Mouse (Mus musculus): ENCODE measurements at regions not wholly inside any gene's neighbourhood (a gene's known extent, or its start where the extent isn't known, plus 50 kb on each side); places are given as distances from the start of the nearest gene placed in this dataset.

DNA sequence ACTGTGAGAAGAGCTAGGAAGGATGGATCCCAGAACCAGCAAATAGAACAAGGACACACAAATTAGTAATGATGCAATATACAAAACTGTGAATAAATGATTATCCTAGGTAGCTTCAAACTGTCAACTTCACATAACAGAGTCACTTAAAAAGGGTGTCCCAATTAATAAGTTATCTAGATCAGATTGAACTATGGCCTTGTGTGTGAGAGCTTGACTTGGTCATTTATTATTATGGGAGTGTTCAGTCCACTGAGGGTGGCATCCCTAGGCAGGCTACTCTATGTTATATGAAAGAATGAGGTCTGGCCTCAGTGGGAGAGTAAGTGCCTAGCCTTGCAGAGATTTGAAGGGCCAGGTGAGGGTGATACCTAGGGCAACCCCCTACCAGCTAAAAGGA, 104.4 kb upstream of the Chl1 start:
- no peak for DNase-seq (ENCODE audit: low read depth)

DNA sequence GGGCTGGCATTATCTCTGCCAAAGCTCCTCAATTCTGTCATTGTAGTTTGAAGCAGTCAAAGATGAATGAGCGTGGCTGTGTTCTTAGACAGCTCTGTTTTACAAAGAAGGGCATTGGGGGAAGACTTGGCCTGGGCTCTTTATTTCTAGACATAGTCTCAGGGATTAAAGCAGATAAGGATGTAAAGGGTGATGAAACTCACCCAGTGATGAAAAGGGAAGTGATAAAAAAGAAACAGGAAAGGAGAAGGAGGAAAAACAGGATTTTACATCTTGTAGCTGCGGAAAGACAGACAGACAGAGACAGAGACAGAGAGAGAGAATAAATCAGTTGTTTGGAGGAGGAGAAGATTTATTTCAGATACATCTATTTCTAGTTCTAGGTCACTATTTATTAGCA, 95.5 kb upstream of the Chl1 start:
- DNase-seq (ENCODE audit: low read depth), result no peak

DNA sequence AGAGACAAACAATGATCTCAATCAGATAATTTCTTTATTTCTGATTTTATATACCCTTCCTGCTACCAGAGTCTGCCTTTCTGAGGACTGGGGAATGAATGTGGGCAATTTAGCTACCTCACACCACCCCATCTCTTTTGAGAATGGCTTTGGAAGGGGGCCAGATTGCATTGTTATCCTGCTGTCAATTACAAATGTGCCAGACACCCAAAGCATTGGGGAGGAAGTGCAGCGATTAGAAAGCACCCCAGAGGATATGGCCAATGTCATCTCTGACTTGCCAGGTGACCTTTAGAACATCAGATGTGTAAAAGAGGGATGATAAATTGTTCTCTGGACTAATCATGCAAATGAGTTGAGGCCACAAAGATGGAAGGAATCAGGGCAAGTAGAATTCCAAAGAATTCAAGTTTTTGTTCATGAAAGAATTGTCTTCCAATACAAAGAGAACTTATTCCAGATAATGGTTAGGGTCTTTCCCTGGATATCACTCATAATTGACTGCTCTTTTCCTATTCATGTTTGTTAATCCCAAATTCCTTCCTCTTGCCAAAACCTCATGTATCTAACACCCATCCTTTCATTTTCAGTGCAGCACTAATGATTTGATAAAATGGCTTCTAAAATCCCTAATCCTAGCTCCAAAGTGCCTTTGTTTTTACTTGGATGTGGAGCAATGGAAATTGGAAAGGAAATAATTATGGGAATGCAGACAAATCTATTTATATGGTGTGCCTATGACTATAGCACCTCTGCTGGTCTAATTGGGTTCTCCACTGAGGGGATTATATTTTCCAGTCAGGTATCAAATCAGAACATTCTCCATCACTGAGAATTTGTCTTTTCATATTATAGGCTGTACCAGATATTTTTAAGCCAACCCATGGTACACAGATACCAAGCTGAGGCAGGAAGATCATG, 89.1 kb upstream of the Chl1 start:
- DNase-seq (ENCODE audit: low read depth), result no peak

DNA sequence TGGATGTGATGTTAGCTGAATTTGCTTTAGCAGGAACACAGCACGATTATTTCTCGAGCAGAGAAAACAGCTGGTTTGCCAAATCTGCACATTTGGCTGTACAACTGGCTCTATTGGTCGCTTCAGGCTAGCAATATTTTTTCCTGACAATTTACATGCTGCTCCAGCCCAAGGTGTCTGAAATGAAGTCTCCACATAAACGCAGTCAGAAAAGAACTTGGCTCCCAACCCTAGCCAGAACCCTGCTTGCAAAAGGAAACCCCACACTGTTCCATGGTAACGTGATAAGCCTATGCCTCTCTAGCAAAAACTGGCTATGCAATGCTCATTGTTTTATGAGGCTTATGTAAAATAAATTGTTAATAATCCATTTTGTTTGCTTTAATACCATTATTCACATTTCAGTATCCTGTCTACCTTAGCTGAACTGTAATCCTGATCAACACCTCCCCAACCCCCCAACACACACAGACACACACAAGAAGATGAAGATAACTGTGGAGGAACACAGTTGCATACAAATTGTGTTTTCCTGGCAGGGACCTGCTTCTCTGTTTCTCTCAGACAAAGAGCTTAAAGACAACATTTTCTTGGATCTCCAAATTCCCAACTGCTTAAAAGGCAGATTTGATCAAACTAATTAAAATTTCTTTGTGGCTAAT, 79.3 kb upstream of the Chl1 start:
- DNase-seq (ENCODE audit: low read depth), result no peak

DNA sequence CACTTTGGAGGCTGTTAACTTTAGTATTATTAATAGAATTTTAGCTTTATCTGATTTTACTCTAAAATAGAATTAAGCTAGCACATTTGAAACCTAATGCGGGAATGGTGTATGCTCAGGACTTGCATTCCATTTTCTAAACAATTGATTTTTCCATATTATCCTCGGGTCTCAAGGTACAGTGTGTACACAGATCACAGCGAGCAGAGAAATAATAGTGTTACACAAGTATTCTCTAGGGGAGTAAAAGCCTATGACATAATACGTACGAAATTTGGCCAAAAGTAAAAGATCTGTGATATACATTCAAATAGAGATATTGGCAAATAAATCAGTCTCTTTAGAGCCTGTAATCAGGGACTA, 78.8 kb upstream of the Chl1 start:
- no peak for DNase-seq (ENCODE audit: low read depth)

Data from c-Kit-positive CD71-positive TER-119-negative erythroid progenitor cells, embryonic 14.5 days (primary cell).